Mouse (Mus musculus) hindbrain, postnatal 0 days (tissue): ENCODE results near the gene Cbx2. TPM values are rescaled to one million over a fixed set of nuclear protein-coding genes. Genes with fewer than 3 reads are reported as not detected.

Source experiments
- ATAC-seq: fragments of 200-750 bp; cut with Nextera tagmentation; 2 replicates; pipeline ENCODE4 v1.8.0; 2017; ENCODE audit warnings: mild to moderate bottlenecking, moderate TSS enrichment, moderate library complexity
- DNase-seq: peaks from one replicate; pipeline ENCODE4 v3.0.0-alpha.2; 2015; ENCODE audit warnings: low spot score
- H3K27ac ChIP-seq: fragments of 300-500 bp; sonication (generic); 2 replicates; pipeline ENCODE4 v1.5.1; 2014; ENCODE audit warnings: mild to moderate bottlenecking
- H3K27me3 ChIP-seq: fragments of 300-500 bp; sonication (generic); 2 replicates; pipeline ENCODE4 v1.6.1; 2014; ENCODE audit warnings: low read length, mixed read lengths; ENCODE audit not compliant: insufficient read depth
- H3K36me3 ChIP-seq: fragments of 300-500 bp; sonication (generic); 2 replicates; pipeline ENCODE4 v1.6.1; 2014; ENCODE audit warnings: low read length, mixed read lengths; ENCODE audit not compliant: insufficient read depth
- H3K4me1 ChIP-seq: fragments of 300-500 bp; sonication (generic); 2 replicates; pipeline ENCODE4 v1.6.1; 2014; ENCODE audit warnings: antibody characterized with exemption, low read length, mixed read lengths; ENCODE audit not compliant: insufficient read depth
- H3K4me2 ChIP-seq: fragments of 300-500 bp; sonication (generic); 2 replicates; pipeline ENCODE4 v1.6.1; 2014; ENCODE audit warnings: low read depth, mild to moderate bottlenecking, low read length, moderate library complexity, mixed read lengths
- H3K4me3 ChIP-seq: fragments of 300-500 bp; sonication (generic); 2 replicates; pipeline ENCODE4 v1.5.1; 2014; ENCODE audit warnings: low read length
- H3K9ac ChIP-seq: fragments of 300-500 bp; sonication (generic); replicated peaks from 2 replicates; pipeline ENCODE4 v1.6.1; 2014; ENCODE audit warnings: mild to moderate bottlenecking, low read length, moderate library complexity, mixed read lengths
- H3K9me3 ChIP-seq: fragments of 300-500 bp; sonication (generic); 2 replicates; pipeline ENCODE4 v1.6.1; 2016; ENCODE audit warnings: low read length, mixed read lengths
- CTCF ChIP-seq: IDR thresholded peaks from 2 replicates; pipeline ENCODE4 v1.5.1; 2016; ENCODE audit warnings: antibody characterized with exemption, control low read depth, low read depth
- WGBS: fragments of 180-500 bp; shearing (Covaris S2); extraction: QIAGEN DNeasy Blood & Tissue Kit; methylation state at CpG from one replicate; pipeline ENCODE4 v1.1.7; 2014; 5-methylcytosine and 5-hydroxymethylcytosine counted together
- polyA plus RNA-seq: library from polyadenylated mRNA; unstranded; fragments of >200 nt; fragmentation: Nextera tagmentation; extraction: Ambion mirVana; gene quantifications from 2 replicates; pipeline ENCODE4 v1.2.1, GENCODE M21; 2015
- total RNA-seq: library from RNA; depleted of rRNA; stranded (reverse); fragments of >200 nt; gene quantifications from 2 replicates; pipeline ENCODE4 v1.2.3, GENCODE M21; 2014

Gene Cbx2
- total and polyA plus RNA-seq, 2 experiments from 2014 or later: 7.4 to 14.6 TPM

GRCm38 (mm10) chr11:119051927-119052660, 29.3 kb downstream of the Cbx2 start:
- no peaks in the 10 kb centered on the region for H3K9me3 ChIP-seq
- H3K27me3 ChIP-seq: peaks cover 44% of the 10 kb centered on the region
- 5% methylated on average over 15 of the region's 15 CpGs for WGBS
- peak; percentile 82 for TF ChIP-seq CTCF
- ATAC-seq (no peak), DNase-seq (peak; percentile 81)
- no peaks in the 10 kb centered on the region for H3K36me3 ChIP-seq
- H3K4me3 ChIP-seq: no peak overlapping the region
- H3K9ac ChIP-seq: no peak overlapping the region
- peaks cover 25% of the 10 kb centered on the region for H3K4me1 ChIP-seq
- no peak overlapping the region for H3K4me2 ChIP-seq
- H3K27ac ChIP-seq: peak overlapping the region; percentile 91; the same call in 1 of the 2 replicates

- ATAC-seq: no peak
- peak; percentile 39 for DNase-seq
- 2% methylated on average over 13 of the region's 13 CpGs for WGBS
- no peaks in the 10 kb centered on the region for H3K9me3 ChIP-seq
- TF ChIP-seq CTCF: no peak
- H3K9ac ChIP-seq: peak overlapping the region; percentile 59
- H3K27me3 ChIP-seq: peaks cover 40% of the 10 kb centered on the region
- peaks cover 29% of the 10 kb centered on the region for H3K4me1 ChIP-seq
- H3K4me3 ChIP-seq: peak overlapping the region; percentile 32
- peak overlapping the region; percentile 98 for H3K4me2 ChIP-seq
- H3K36me3 ChIP-seq: no peaks in the 10 kb centered on the region
- peak overlapping the region; percentile 91 for H3K27ac ChIP-seq
Observed at GRCm38 (mm10) chr11:119052661-119053256, 30.0 kb downstream of the Cbx2 start.

DNA sequence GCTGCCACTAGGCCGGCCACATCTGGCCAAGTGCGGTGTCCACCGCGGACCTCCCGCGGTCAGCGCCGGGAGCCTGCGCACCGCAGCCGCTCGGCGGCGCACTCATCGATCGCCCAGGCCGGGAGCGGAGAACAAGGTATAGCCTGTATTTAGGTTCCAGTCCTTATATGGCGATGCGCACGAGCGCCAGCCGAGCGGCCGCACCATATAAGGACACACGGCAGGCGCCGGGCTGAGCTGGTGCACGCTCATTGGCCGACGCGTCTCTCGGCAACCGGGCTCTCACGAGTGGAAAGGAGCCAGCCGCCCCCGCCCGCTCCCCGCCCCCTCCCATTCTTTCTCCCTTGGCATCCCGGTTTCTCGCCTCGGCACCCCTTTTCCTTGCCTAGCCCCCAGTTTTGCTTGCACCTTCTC, 30.5 kb downstream of the Cbx2 start:
- WGBS: under 1% methylated on average over 42 of the region's 42 CpGs
- ATAC-seq: peak; percentile 89
- peaks cover 36% of the 10 kb centered on the region for H3K27me3 ChIP-seq
- peak; percentile 26; the same call in 1 of the 2 replicates for TF ChIP-seq CTCF
- H3K27ac ChIP-seq: peak overlapping the region; percentile 91
- peak; percentile 97 for DNase-seq
- H3K9me3 ChIP-seq: no peaks in the 10 kb centered on the region
- H3K4me2 ChIP-seq: peak overlapping the region; percentile 98
- H3K4me1 ChIP-seq: peaks cover 34% of the 10 kb centered on the region
- peak overlapping the region; percentile 32 for H3K4me3 ChIP-seq
- peak overlapping the region; percentile 86 for H3K9ac ChIP-seq
- H3K36me3 ChIP-seq: no peaks in the 10 kb centered on the region

- H3K4me3 ChIP-seq: peak overlapping the region; percentile 32
- H3K4me2 ChIP-seq: peak overlapping the region; percentile 98
- H3K9ac ChIP-seq: peak overlapping the region; percentile 86
- peaks cover 40% of the 10 kb centered on the region for H3K4me1 ChIP-seq
- ATAC-seq (peak; percentile 66), DNase-seq (peak; percentile 85)
- peaks cover 33% of the 10 kb centered on the region for H3K27me3 ChIP-seq
- H3K9me3 ChIP-seq: no peaks in the 10 kb centered on the region
- H3K27ac ChIP-seq: peak overlapping the region; percentile 91
- H3K36me3 ChIP-seq: no peaks in the 10 kb centered on the region
- no peak for TF ChIP-seq CTCF
- under 1% methylated on average over 31 of the region's 35 CpGs for WGBS
Observed at GRCm38 (mm10) chr11:119053738-119054350, 31.1 kb downstream of the Cbx2 start.

- H3K27me3 ChIP-seq: peaks cover 33% of the 10 kb centered on the region
- no peaks in the 10 kb centered on the region for H3K9me3 ChIP-seq
- no peaks in the 10 kb centered on the region for H3K36me3 ChIP-seq
- peak overlapping the region; percentile 86 for H3K9ac ChIP-seq
- TF ChIP-seq CTCF: peak; percentile 64
- H3K27ac ChIP-seq: peak overlapping the region; percentile 91
- no peak for ATAC-seq
- peak; percentile 74 for DNase-seq
- H3K4me2 ChIP-seq: peak overlapping the region; percentile 98
- peak overlapping the region; percentile 55 for H3K4me3 ChIP-seq
- H3K4me1 ChIP-seq: peaks cover 41% of the 10 kb centered on the region
- WGBS: 1% methylated on average over 47 of the region's 47 CpGs
Observed at GRCm38 (mm10) chr11:119054351-119055345, 31.9 kb downstream of the Cbx2 start.
